Mouse (Mus musculus) spleen, adult 2 months (tissue): ENCODE measurements around the gene Smim8.

ENCODE experiments used
- CTCF ChIP-seq: fragments of 200-500 bp; IDR thresholded peaks from 2 replicates; pipeline ENCODE4 v1.5.1; 2011; ENCODE audit warnings: mild to moderate bottlenecking, inconsistent platforms; ENCODE audit not compliant: insufficient read depth, insufficient read length, insufficient replicate concordance; ENCODE audit errors: extremely low read depth
- POLR2A ChIP-seq: fragments of 200-500 bp; IDR thresholded peaks from 2 replicates; pipeline ENCODE4 v1.6.1; 2011; ENCODE audit warnings: low read depth, low read length, inconsistent platforms

DNA sequence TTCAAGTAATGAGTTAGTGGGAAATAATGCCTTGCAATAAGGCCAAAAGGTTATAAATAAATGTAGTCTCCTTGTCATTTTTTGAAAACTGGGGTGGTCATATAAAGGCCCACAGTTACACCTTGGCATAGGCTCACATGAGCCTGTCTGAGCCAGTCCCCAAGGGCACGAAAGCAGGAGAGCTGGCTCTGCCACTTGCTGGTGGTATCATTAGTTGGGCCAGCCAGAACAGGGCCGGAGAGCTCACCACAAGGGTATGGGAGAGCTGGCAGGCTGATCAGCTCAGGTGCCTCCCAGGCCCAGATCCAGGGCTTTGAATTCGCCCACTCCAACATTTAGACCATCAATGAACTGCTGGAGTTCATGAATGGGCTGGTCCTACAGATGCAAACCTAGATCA, 8.3 kb upstream of the Smim8 start:
- TF ChIP-seq POLR2A, result no peak
- TF ChIP-seq CTCF, result no peak
